Mouse (Mus musculus): ENCODE data around the gene Trub1.

GRCm38 (mm10) chr19:57540118-57540517 lies 87.4 kb downstream of the Trub1 start:
- TF ChIP-seq CTCF (IDR thresholded peaks at IDR 0.05; ENCODE audit: low read depth, low read length), result no peak
- TF ChIP-seq GATA2 (IDR thresholded peaks at IDR 0.05; ENCODE audit: borderline replicate concordance, low read depth, low read length), result no peak
- TF ChIP-seq TAL1 (conservative IDR thresholded peaks at IDR 0.05; ENCODE audit: low read depth, low read length), result no peak
- no peak for TF ChIP-seq GATA1 (IDR thresholded peaks at IDR 0.05; ENCODE audit: borderline replicate concordance, low read length)

All from G1E (cell line).